Mouse (Mus musculus): ENCODE data around the gene Sbf1. TPM values are rescaled to one million over a fixed set of nuclear protein-coding genes. Genes with fewer than 3 reads are reported as not detected.

The Sbf1 gene
- polyA plus RNA-seq, 1 experiment from 2014 or later, result 49.5 TPM

DNA sequence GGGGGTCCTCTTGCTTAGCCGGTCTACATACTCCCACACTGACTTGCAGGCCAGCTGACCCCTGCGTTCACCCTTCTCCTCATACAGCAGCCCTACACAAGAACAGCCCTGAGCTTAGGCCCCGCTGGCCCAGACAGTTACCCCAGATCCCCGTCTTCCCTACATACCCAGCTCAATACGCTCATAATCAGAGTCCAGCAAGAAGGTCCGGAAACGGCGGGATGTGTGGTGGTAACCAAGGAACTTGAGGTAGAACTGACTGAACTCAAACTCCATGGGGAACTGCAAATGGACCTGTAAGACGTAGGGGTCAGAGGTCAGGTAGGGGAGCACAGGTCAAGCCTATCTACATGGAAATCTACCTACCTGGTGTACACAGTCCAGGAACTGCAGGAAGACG, 21.3 kb downstream of the Sbf1 start:
- no peak for ATAC-seq (ENCODE audit: insufficient read depth, low FRiP score)
- WGBS, result 92% methylated on average over 10 of the region's 10 CpGs
- no peaks in the 10 kb centered on the region for H3K9me3 ChIP-seq (replicated peaks; ENCODE audit: control insufficient read depth, low read length)
- no peak overlapping the region for H3K27ac ChIP-seq (ENCODE audit: low read length)
- peaks cover 36% of the 10 kb centered on the region for H3K36me3 ChIP-seq (ENCODE audit: control insufficient read depth, insufficient read depth, low read length)
- H3K27me3 ChIP-seq (ENCODE audit: control insufficient read depth, insufficient read depth, low read length), result no peaks in the 10 kb centered on the region
- H3K4me1 ChIP-seq (ENCODE audit: control insufficient read depth, insufficient read depth, low read length), result 0 out of 2 replicates have a peak, but pooled peaks cover 7% of the 10 kb centered on the region
- H3K4me2 ChIP-seq (ENCODE audit: low read depth, low read length), result no peak overlapping the region
- no peak overlapping the region for H3K4me3 ChIP-seq (replicated peaks; ENCODE audit: low read length)
- H3K9ac ChIP-seq (ENCODE audit: low read length), result no peak overlapping the region

DNA sequence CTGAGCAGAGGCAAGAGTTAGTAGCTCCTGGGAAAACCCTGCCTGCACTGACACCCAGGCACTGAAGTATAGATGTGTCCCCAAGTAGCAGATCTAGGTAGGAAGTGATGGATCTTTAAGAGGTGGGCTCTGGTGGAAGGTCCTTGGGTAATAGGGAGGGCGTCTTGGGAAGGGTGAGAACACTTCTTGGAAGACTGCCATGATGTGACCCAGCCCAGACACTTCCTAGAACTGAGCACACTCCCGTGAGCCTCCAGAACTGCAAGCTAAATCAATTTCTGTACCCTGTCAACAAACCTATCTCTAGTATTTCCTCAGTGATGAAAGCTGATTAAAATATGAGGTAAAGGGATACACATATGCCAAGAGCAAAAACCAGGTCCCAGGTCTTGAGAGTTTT, 22.3 kb downstream of the Sbf1 start:
- no peak for ATAC-seq (ENCODE audit: insufficient read depth, low FRiP score)
- WGBS, result 48% methylated on average over 2 of the region's 2 CpGs
- Histone ChIP-seq H3K4me3 (replicated peaks; ENCODE audit: low read length) (no peak overlapping the region), H3K36me3 (ENCODE audit: control insufficient read depth, insufficient read depth, low read length) (peaks cover 35% of the 10 kb centered on the region), H3K9me3 (replicated peaks; ENCODE audit: control insufficient read depth, low read length) (no peaks in the 10 kb centered on the region), H3K9ac (ENCODE audit: low read length) (no peak overlapping the region), H3K4me1 (ENCODE audit: control insufficient read depth, insufficient read depth, low read length) (0 out of 2 replicates have a peak, but pooled peaks cover 7% of the 10 kb centered on the region), H3K4me2 (ENCODE audit: low read depth, low read length) (no peak overlapping the region), H3K27me3 (ENCODE audit: control insufficient read depth, insufficient read depth, low read length) (no peaks in the 10 kb centered on the region), H3K27ac (ENCODE audit: low read length) (no peak overlapping the region)

GRCm38 (mm10) chr15:89291521-89291920, 23.6 kb downstream of the Sbf1 start:
- WGBS, result 74% methylated on average over 3 of the region's 3 CpGs
- Histone ChIP-seq H3K4me2 (ENCODE audit: low read depth, low read length) (no peak overlapping the region), H3K9me3 (replicated peaks; ENCODE audit: control insufficient read depth, low read length) (no peaks in the 10 kb centered on the region), H3K4me1 (ENCODE audit: control insufficient read depth, insufficient read depth, low read length) (0 out of 2 replicates have a peak, but pooled peaks cover 4% of the 10 kb centered on the region), H3K27ac (ENCODE audit: low read length) (no peak overlapping the region), H3K4me3 (replicated peaks; ENCODE audit: low read length) (no peak overlapping the region), H3K27me3 (ENCODE audit: control insufficient read depth, insufficient read depth, low read length) (no peaks in the 10 kb centered on the region), H3K36me3 (ENCODE audit: control insufficient read depth, insufficient read depth, low read length) (peaks cover 35% of the 10 kb centered on the region), H3K9ac (ENCODE audit: low read length) (no peak overlapping the region)
- no peak for ATAC-seq (ENCODE audit: insufficient read depth, low FRiP score)

- Histone ChIP-seq H3K9me3 (replicated peaks; ENCODE audit: control insufficient read depth, low read length) (no peaks in the 10 kb centered on the region), H3K27ac (ENCODE audit: low read length) (no peak overlapping the region), H3K36me3 (ENCODE audit: control insufficient read depth, insufficient read depth, low read length) (peaks cover 35% of the 10 kb centered on the region), H3K4me3 (replicated peaks; ENCODE audit: low read length) (no peak overlapping the region), H3K4me2 (ENCODE audit: low read depth, low read length) (no peak overlapping the region), H3K9ac (ENCODE audit: low read length) (no peak overlapping the region), H3K27me3 (ENCODE audit: control insufficient read depth, insufficient read depth, low read length) (no peaks in the 10 kb centered on the region), H3K4me1 (ENCODE audit: control insufficient read depth, insufficient read depth, low read length) (no peaks in the 10 kb centered on the region)
- ATAC-seq (ENCODE audit: insufficient read depth, low FRiP score), result no peak
- 90% methylated on average over 11 of the region's 11 CpGs for WGBS
Observed at GRCm38 (mm10) chr15:89289455-89289854, 25.7 kb downstream of the Sbf1 start.

- WGBS, result 84% methylated on average over 23 of the region's 23 CpGs
- no peak; the same call in 1 of the 2 replicates for ATAC-seq (ENCODE audit: insufficient read depth, low FRiP score)
- H3K36me3 ChIP-seq (ENCODE audit: control insufficient read depth, insufficient read depth, low read length), result peaks cover 26% of the 10 kb centered on the region
Observed at GRCm38 (mm10) chr15:89288227-89288767, 26.8 kb downstream of the Sbf1 start.

GRCm38 (mm10) chr15:89286582-89286981, 28.5 kb downstream of the Sbf1 start:
- no peaks in the 10 kb centered on the region for H3K27me3 ChIP-seq (ENCODE audit: control insufficient read depth, insufficient read depth, low read length)
- H3K27ac ChIP-seq (ENCODE audit: low read length), result no peak overlapping the region
- ATAC-seq (ENCODE audit: insufficient read depth, low FRiP score), result no peak
- H3K9me3 ChIP-seq (replicated peaks; ENCODE audit: control insufficient read depth, low read length), result no peaks in the 10 kb centered on the region
- no peak overlapping the region for H3K4me3 ChIP-seq (replicated peaks; ENCODE audit: low read length)
- H3K4me1 ChIP-seq (ENCODE audit: control insufficient read depth, insufficient read depth, low read length), result no peaks in the 10 kb centered on the region
- no peak overlapping the region for H3K9ac ChIP-seq (ENCODE audit: low read length)
- 86% methylated on average over 5 of the region's 5 CpGs for WGBS
- H3K4me2 ChIP-seq (ENCODE audit: low read depth, low read length), result no peak overlapping the region
- peaks cover 13% of the 10 kb centered on the region; the same call in 1 of the 2 replicates for H3K36me3 ChIP-seq (ENCODE audit: control insufficient read depth, insufficient read depth, low read length)

More at GRCm38 (mm10) chr15:89288227-89288767, 26.8 kb downstream of the Sbf1 start:
- Histone ChIP-seq H3K4me2 (ENCODE audit: low read depth, low read length) (no peak overlapping the region), H3K9ac (ENCODE audit: low read length) (no peak overlapping the region), H3K4me3 (replicated peaks; ENCODE audit: low read length) (no peak overlapping the region), H3K9me3 (replicated peaks; ENCODE audit: control insufficient read depth, low read length) (no peaks in the 10 kb centered on the region), H3K27me3 (ENCODE audit: control insufficient read depth, insufficient read depth, low read length) (no peaks in the 10 kb centered on the region), H3K4me1 (ENCODE audit: control insufficient read depth, insufficient read depth, low read length) (no peaks in the 10 kb centered on the region), H3K27ac (ENCODE audit: low read length) (no peak overlapping the region)

DNA sequence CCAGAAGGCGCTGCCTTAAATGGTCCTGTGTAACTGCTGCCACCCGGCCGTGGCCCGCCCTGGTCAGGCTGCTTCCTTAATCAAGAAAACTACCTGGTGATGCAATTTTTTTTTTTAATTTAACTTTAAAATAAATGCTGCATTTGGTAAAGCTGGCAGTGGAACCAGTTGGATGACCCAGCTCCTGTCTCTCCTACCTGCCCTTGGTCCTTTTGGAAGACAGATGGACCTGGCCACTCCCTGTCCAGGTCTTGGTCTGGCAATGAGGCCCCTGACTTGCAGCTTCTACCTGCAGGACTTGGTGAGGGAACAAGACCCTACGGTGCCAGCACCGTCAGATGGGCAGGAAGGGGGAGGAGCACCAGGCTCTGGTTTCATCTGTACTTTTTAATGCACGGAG, 29.0 kb downstream of the Sbf1 start:
- no peak for ATAC-seq (ENCODE audit: insufficient read depth, low FRiP score)
- no peaks in the 10 kb centered on the region for H3K4me1 ChIP-seq (ENCODE audit: control insufficient read depth, insufficient read depth, low read length)
- no peak overlapping the region for H3K9ac ChIP-seq (ENCODE audit: low read length)
- H3K36me3 ChIP-seq (ENCODE audit: control insufficient read depth, insufficient read depth, low read length), result peaks cover 13% of the 10 kb centered on the region; the same call in 1 of the 2 replicates
- no peaks in the 10 kb centered on the region for H3K27me3 ChIP-seq (ENCODE audit: control insufficient read depth, insufficient read depth, low read length)
- no peak overlapping the region for H3K27ac ChIP-seq (ENCODE audit: low read length)
- no peak overlapping the region for H3K4me3 ChIP-seq (replicated peaks; ENCODE audit: low read length)
- no peaks in the 10 kb centered on the region for H3K9me3 ChIP-seq (replicated peaks; ENCODE audit: control insufficient read depth, low read length)
- no peak overlapping the region for H3K4me2 ChIP-seq (ENCODE audit: low read depth, low read length)
- 74% methylated on average over 7 of the region's 7 CpGs for WGBS

DNA sequence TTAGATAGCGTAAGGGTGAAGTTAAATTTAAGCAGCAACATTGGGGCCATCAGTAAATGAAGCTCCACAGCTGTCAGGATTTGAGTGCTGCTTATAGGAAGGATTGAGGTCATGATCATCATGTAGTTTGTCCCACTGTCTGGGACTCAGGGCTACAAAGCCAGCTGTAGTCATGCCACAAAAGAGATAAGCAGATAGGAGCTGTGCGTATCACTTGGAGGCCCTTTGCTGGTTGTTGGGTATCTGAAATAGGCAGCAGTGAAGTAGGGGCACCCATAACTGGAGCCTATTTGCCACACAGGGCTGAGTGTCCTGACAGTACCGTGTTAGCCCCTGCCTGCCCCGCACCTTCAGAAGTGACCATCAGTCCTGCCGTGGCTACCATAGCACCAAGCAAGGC, 29.6 kb downstream of the Sbf1 start:
- Histone ChIP-seq H3K4me2 (ENCODE audit: low read depth, low read length) (no peak overlapping the region), H3K36me3 (ENCODE audit: control insufficient read depth, insufficient read depth, low read length) (peaks cover 18% of the 10 kb centered on the region), H3K27ac (ENCODE audit: low read length) (no peak overlapping the region), H3K4me3 (replicated peaks; ENCODE audit: low read length) (no peak overlapping the region), H3K4me1 (ENCODE audit: control insufficient read depth, insufficient read depth, low read length) (no peaks in the 10 kb centered on the region), H3K9me3 (replicated peaks; ENCODE audit: control insufficient read depth, low read length) (no peaks in the 10 kb centered on the region), H3K9ac (ENCODE audit: low read length) (no peak overlapping the region), H3K27me3 (ENCODE audit: control insufficient read depth, insufficient read depth, low read length) (no peaks in the 10 kb centered on the region)
- no peak for ATAC-seq (ENCODE audit: insufficient read depth, low FRiP score)
- WGBS, result 90% methylated on average over 5 of the region's 5 CpGs

- no peaks in the 10 kb centered on the region for H3K9me3 ChIP-seq (replicated peaks; ENCODE audit: control insufficient read depth, low read length)
- H3K4me3 ChIP-seq (replicated peaks; ENCODE audit: low read length), result no peak overlapping the region
- H3K9ac ChIP-seq (ENCODE audit: low read length), result no peak overlapping the region
- H3K36me3 ChIP-seq (ENCODE audit: control insufficient read depth, insufficient read depth, low read length), result peaks cover 20% of the 10 kb centered on the region
- H3K27ac ChIP-seq (ENCODE audit: low read length), result no peak overlapping the region
- H3K4me1 ChIP-seq (ENCODE audit: control insufficient read depth, insufficient read depth, low read length), result no peaks in the 10 kb centered on the region
- H3K27me3 ChIP-seq (ENCODE audit: control insufficient read depth, insufficient read depth, low read length), result no peaks in the 10 kb centered on the region
- no peak for ATAC-seq (ENCODE audit: insufficient read depth, low FRiP score)
- no peak overlapping the region for H3K4me2 ChIP-seq (ENCODE audit: low read depth, low read length)
Observed at GRCm38 (mm10) chr15:89285004-89285403, 30.1 kb downstream of the Sbf1 start.
